Mouse (Mus musculus) hindbrain, embryonic 11.5 days (tissue): ENCODE measurements around the gene Ankrd10. TPM values are rescaled to one million over a fixed set of nuclear protein-coding genes. Genes with fewer than 3 reads are reported as not detected.

ENCODE experiments used
- ATAC-seq: fragments of 200-750 bp; cut with Nextera tagmentation; 2 replicates; pipeline ENCODE4 v1.8.0; 2017; ENCODE audit warnings: mild to moderate bottlenecking, moderate TSS enrichment, moderate library complexity; ENCODE audit not compliant: low FRiP score
- DNase-seq: peaks from one replicate; pipeline ENCODE4 v3.0.0-alpha.2; 2015; ENCODE audit warnings: low spot score
- H3K27ac ChIP-seq: fragments of 300-500 bp; sonication (generic); 2 replicates; pipeline ENCODE4 v1.5.1; 2014; ENCODE audit warnings: mild to moderate bottlenecking, low read depth, low read length
- H3K27me3 ChIP-seq: fragments of 300-500 bp; sonication (generic); 2 replicates; pipeline ENCODE4 v1.6.1; 2014; ENCODE audit warnings: mild to moderate bottlenecking, low read length, moderate library complexity, mixed read lengths; ENCODE audit not compliant: control insufficient read depth, insufficient read depth
- H3K36me3 ChIP-seq: fragments of 300-500 bp; sonication (generic); 2 replicates; pipeline ENCODE4 v1.6.1; 2014; ENCODE audit warnings: mild to moderate bottlenecking, low read length, moderate library complexity, mixed read lengths; ENCODE audit not compliant: control insufficient read depth, insufficient read depth
- H3K4me1 ChIP-seq: fragments of 300-500 bp; sonication (generic); replicated peaks from 2 replicates; pipeline ENCODE4 v1.6.1; 2014; ENCODE audit warnings: low read length, mixed read lengths; ENCODE audit not compliant: control insufficient read depth, insufficient read depth
- H3K4me2 ChIP-seq: fragments of 300-500 bp; sonication (generic); replicated peaks from 2 replicates; pipeline ENCODE4 v1.6.1; 2014; ENCODE audit warnings: mild to moderate bottlenecking, low read depth, low read length
- H3K4me3 ChIP-seq: fragments of 300-500 bp; sonication (generic); 2 replicates; pipeline ENCODE4 v1.5.1; 2014; ENCODE audit warnings: low read depth, low read length
- H3K9ac ChIP-seq: fragments of 300-500 bp; sonication (generic); 2 replicates; pipeline ENCODE4 v1.6.1; 2014; ENCODE audit warnings: low read depth, low read length
- H3K9me3 ChIP-seq: fragments of 300-500 bp; sonication (generic); 2 replicates; pipeline ENCODE4 v1.6.1; 2016; ENCODE audit warnings: low read length; ENCODE audit not compliant: control insufficient read depth
- whole genome bisulfite sequencing: fragments of 180-500 bp; shearing (Covaris S2); extraction: QIAGEN DNeasy Blood & Tissue Kit; methylation state at CpG from one replicate; pipeline ENCODE4 v1.1.7; 2014; 5-methylcytosine and 5-hydroxymethylcytosine counted together
- polyA plus RNA-seq: library from polyadenylated mRNA; unstranded; fragments of >200 nt; fragmentation: Nextera tagmentation; extraction: Ambion mirVana; gene quantifications from 2 replicates; pipeline ENCODE4 v1.2.1, GENCODE M21; 2014

The Ankrd10 gene
- polyA plus RNA-seq, 1 experiment from 2014 or later = 104 TPM

DNA sequence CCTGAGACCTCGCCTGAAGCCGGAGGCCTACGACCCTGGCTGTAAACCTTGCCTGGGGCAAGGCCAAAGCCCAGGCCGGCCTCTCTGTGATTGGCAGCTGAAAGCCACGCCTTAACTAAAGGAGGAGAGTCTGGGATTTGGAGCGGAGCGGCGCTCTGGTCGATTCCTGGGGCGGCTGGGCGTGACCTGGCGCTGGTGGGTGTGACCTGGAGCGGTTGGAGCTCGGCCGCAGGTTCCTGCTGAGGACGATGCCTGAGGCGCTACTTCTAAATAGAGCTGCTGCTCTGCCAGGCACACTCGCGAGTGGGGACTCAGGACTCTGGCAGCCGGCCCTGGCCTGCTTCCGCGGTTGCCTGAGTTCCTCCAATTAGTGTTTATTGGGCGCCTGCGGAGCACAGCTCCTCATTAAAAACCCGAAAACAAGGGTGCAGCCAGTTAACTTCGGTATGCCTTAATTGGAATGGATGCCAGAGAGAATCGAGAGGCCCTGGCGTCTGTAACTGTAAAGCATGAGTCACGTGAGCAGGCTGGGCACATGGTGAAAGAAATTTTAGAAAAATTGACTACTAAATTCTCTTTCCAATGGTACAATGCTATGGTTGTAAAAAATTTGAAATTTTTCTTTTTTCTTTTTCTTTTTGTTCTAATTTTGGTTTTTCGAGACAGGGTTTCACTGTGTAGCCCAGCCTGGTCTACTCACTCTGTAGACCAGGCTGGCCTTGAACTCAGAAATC, 934 bp upstream of the Ankrd10 start:
- Histone ChIP-seq H3K4me2 (peak overlapping the region; percentile 87), H3K4me3 (peak overlapping the region; percentile 97), H3K9ac (peak overlapping the region; percentile 100), H3K4me1 (peaks cover 4% of the 10 kb centered on the region), H3K36me3 (no peaks in the 10 kb centered on the region), H3K27ac (peak overlapping the region; percentile 99), H3K27me3 (no peaks in the 10 kb centered on the region), H3K9me3 (no peaks in the 10 kb centered on the region)
- WGBS = 4% methylated on average over 30 of the region's 30 CpGs
- peak; percentile 79 for DNase-seq
- ATAC-seq = peak; percentile 66

DNA sequence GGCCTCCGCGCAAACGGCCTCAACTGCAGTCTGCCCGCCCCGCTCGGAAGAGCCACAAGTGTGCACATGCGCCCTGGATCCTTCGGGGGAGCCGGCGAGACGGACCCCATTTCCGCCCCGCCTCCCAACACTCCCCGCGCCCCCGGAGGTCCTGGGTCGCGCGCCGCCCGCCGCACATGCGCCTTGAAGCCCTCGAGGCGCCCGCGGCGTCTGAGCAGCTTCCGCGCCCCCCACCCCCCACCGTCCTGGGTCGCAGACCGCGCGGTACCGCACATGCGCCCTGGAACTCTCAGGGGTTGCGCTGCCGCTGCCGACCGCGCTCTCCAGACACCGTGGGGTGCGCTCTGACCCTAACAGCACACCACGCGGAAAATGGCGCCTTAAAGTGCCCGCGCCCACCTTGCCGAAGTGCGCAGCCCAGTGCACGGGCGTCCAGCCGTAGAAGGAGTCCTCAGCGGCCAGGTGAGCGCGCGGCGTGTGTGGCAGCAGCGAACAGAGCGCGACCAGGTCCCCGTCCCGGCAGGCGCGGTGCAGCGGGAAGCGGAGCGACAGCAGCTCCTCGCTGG, 462 bp downstream of the Ankrd10 start:
- ATAC-seq (peak; percentile 87), DNase-seq (peak; percentile 96)
- Histone ChIP-seq H3K4me1 (peaks cover 4% of the 10 kb centered on the region), H3K9ac (peak overlapping the region; percentile 100), H3K36me3 (peaks cover 4% of the 10 kb centered on the region; the same call in 1 of the 2 replicates), H3K9me3 (no peaks in the 10 kb centered on the region), H3K27ac (peak overlapping the region; percentile 99), H3K27me3 (no peaks in the 10 kb centered on the region), H3K4me2 (peak overlapping the region; percentile 87), H3K4me3 (peak overlapping the region; percentile 97)
- WGBS = under 1% methylated on average over 63 of the region's 70 CpGs

DNA sequence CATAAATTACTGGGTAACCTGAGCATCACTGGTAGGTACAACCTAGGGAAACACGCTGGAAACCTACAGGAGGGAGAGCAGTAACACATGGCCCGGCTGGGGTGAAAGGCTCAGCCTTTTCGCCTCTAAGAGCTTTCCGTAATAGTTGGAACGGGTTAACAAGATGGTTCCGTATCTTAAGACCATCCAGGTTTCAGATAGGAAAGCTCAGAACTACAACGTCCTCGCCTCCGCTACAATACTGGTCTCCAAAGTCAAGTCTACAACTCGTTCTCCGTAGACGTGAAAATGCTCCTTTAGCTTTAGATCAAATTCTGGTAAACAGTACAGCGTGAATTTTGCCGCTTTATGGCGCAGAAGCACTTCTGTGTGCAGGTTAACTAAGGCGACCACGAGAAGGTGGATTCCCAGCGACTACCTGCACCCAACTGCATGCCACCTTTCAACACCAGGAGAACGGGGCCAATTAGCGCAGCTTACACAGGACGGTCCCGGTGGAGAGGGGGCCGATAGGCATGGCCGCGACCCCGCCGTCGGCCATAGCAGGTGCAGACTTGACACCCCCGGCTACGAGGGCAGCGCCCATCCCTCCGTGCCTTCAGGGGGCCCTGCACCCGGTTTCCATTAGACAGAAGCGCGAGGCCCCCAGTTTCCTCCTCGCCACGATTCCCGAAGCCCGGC, 1.1 kb downstream of the Ankrd10 start:
- under 1% methylated on average over 39 of the region's 39 CpGs for WGBS

DNA sequence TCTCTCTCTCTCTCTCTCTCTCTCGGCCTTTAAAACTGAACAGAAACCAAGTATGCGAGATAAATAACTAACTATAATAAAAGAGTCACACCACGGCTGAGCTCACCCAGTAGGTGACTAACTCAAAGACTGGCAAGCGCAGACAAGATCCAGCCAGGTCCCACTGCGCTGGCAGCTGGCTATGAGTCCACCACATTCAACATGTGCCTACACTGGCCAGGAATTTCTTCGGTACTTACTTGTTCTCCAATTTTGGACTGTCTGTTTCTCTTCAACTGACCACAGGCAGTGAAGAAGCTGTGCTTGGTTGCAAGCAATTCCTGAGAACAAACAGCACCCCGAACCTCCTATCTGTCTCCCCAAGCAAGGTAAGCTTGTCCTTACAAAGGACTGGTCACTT, 2.1 kb downstream of the Ankrd10 start:
- 84% methylated on average over 7 of the region's 7 CpGs for WGBS
- peaks cover 4% of the 10 kb centered on the region for H3K4me1 ChIP-seq
- ATAC-seq (no peak), DNase-seq (no peak)
- H3K9ac ChIP-seq = 0 out of 2 replicates have a peak overlapping the region, but pooled peaks have one; percentile 3
- H3K27me3 ChIP-seq = no peaks in the 10 kb centered on the region
- no peak overlapping the region for H3K27ac ChIP-seq
- peak overlapping the region; percentile 97 for H3K4me3 ChIP-seq
- H3K4me2 ChIP-seq = peak overlapping the region; percentile 87
- no peaks in the 10 kb centered on the region for H3K9me3 ChIP-seq
- H3K36me3 ChIP-seq = peaks cover 4% of the 10 kb centered on the region; the same call in 1 of the 2 replicates

More for the DNA sequence above, 1.1 kb downstream of the Ankrd10 start:
- peaks cover 4% of the 10 kb centered on the region for H3K4me1 ChIP-seq
- H3K4me2 ChIP-seq = peak overlapping the region; percentile 87
- peak; percentile 39 for ATAC-seq
- no peaks in the 10 kb centered on the region for H3K9me3 ChIP-seq
- H3K36me3 ChIP-seq = peaks cover 4% of the 10 kb centered on the region; the same call in 1 of the 2 replicates
- H3K4me3 ChIP-seq = peak overlapping the region; percentile 97
- no peak for DNase-seq
- peak overlapping the region; percentile 99 for H3K27ac ChIP-seq
- no peaks in the 10 kb centered on the region for H3K27me3 ChIP-seq
- H3K9ac ChIP-seq = peak overlapping the region; percentile 100

DNA sequence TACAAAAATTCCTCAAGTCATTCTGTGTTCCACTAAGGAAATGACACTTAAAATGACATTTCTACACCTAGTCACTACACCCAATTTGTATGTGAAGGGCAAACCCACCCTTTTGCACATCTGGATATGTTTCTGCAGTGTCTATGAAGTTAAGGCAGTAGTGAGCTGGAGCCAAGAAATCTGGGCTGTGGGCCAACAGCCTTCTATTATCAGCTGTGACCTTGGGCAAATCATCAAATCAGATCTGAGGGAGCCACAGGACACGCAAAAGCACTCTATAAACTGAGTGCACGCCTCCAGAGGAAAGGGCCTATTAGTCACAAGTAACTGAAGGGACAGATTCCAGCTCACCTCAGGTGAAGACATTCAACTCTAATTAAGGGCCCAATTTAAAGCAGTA, 3.2 kb downstream of the Ankrd10 start:
- H3K4me3 ChIP-seq = no peak overlapping the region
- H3K27ac ChIP-seq = no peak overlapping the region
- no peak overlapping the region for H3K4me2 ChIP-seq
- no peak for DNase-seq
- no peaks in the 10 kb centered on the region for H3K27me3 ChIP-seq
- no peak overlapping the region for H3K9ac ChIP-seq
- no peak for ATAC-seq
- H3K9me3 ChIP-seq = no peaks in the 10 kb centered on the region
- WGBS = 78% methylated on average over 2 of the region's 2 CpGs
- H3K36me3 ChIP-seq = peaks cover 4% of the 10 kb centered on the region; the same call in 1 of the 2 replicates
- H3K4me1 ChIP-seq = peaks cover 4% of the 10 kb centered on the region

DNA sequence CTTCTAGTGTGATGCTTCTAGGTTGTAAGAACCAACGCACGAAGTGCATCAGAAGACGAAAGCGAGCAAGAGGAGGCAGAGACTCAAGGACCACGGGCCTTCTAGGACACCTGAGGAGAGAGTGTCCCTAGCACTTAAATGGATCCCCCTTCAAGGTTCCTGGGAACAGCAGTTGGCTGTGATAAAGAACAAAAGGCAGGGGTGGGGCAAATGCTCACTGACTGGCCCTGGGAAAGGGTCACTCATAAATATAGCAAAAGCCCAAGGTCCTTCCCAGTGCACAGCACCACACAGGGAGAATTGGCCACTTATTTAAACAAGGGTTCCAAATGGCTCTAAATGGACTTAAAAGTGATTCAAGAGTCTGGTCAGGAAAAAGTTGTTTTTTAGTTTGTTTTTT, 6.4 kb downstream of the Ankrd10 start:
- H3K9ac ChIP-seq = no peak overlapping the region
- H3K36me3 ChIP-seq = peaks cover 7% of the 10 kb centered on the region
- H3K9me3 ChIP-seq = no peaks in the 10 kb centered on the region
- H3K4me3 ChIP-seq = no peak overlapping the region
- WGBS = 84% methylated on average over 5 of the region's 5 CpGs
- H3K4me1 ChIP-seq = peaks cover 4% of the 10 kb centered on the region
- H3K27ac ChIP-seq = no peak overlapping the region
- ATAC-seq = no peak
- no peak for DNase-seq
- no peak overlapping the region for H3K4me2 ChIP-seq
- no peaks in the 10 kb centered on the region for H3K27me3 ChIP-seq

DNA sequence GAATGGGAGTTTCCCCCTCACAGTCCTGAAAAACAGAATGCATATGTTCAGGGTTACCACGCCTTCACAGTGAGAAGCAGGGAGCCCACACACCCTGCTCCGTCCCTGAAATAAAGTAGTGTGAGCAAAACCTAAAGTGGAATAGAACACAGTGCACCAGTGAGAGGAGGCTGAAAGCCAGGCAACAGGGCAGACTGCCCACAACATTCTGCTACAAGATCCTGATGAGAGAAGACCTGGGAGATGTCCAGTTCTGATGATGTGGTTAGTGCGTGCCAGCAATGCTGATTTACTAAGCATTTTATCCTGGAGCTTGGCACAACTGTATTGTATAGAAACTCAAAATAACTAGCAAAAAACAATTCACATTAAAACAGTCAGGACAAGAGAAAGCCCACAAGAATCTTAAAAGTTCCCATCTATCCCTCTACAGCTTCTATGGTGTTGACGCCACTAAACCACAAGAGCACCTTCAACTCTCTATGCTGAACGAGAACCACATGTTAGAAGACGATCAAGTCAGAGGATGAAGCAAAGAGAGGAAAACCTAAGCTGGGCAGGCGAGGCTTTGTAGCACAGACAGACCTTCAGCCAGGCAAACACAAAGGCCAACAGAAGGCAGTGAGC, 6.9 kb downstream of the Ankrd10 start:
- DNase-seq = no peak
- Histone ChIP-seq H3K27me3 (no peaks in the 10 kb centered on the region), H3K4me1 (peaks cover 2% of the 10 kb centered on the region), H3K4me3 (no peak overlapping the region), H3K27ac (no peak overlapping the region), H3K36me3 (peaks cover 7% of the 10 kb centered on the region), H3K9ac (no peak overlapping the region), H3K4me2 (no peak overlapping the region), H3K9me3 (no peaks in the 10 kb centered on the region)
- no peak for ATAC-seq
- 82% methylated on average over 7 of the region's 7 CpGs for WGBS

DNA sequence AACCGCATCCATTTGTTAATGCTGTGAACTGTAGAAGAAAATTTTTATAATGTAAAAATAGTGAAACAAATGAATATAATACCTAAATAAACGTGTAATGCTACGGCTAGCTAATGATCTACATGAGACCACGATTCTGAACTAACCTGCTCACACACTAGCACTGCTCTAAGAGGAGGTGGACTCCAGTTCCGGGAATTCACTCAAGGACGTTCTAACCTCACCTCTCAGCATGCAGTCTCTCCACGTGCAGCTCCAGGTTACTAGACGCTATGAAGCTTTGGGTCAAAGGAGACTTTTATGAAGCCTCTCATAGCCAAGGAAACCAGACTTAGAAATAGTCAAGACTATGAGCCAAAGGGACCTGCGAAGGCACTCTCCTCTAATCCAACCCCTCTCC, 7.8 kb downstream of the Ankrd10 start:
- no peaks in the 10 kb centered on the region for H3K27me3 ChIP-seq
- peaks cover 7% of the 10 kb centered on the region for H3K36me3 ChIP-seq
- DNase-seq (no peak), ATAC-seq (no peak)
- WGBS = 90% methylated on average over 9 of the region's 9 CpGs
- H3K4me2 ChIP-seq = no peak overlapping the region
- H3K4me3 ChIP-seq = no peak overlapping the region
- H3K4me1 ChIP-seq = no peaks in the 10 kb centered on the region
- no peak overlapping the region for H3K27ac ChIP-seq
- H3K9ac ChIP-seq = no peak overlapping the region
- H3K9me3 ChIP-seq = no peaks in the 10 kb centered on the region
